Comparison of ENCODE assay signal across 22 mouse cellular contexts in genomic region chr13:81979289-81979688, GRCm38 (mm10).
A peak's percentile ranks its signal among the peaks of the same experiment; 100 is the strongest.
DNase-seq lines count a peak whose midpoint lies in the region; ATAC-seq and TF ChIP-seq lines count a peak whose summit lies in the region.
"Had no signal": no experiment of that assay in that cellular context is flagged by ENCODE, and none has a peak within 500 bp of the region (broad histone marks: within the 10 kb centered on the region; RNA-seq: fewer than 3 reads in every experiment).

No protein-coding gene starts in this region.

- H3K9me3 ChIP-seq in midbrain, embryonic 11.5 days (ENCODE audit: control insufficient read depth, low read length), result no peaks in the 10 kb centered on the region
- no peaks in the 10 kb centered on the region for H3K9me3 ChIP-seq in midbrain, embryonic 16.5 days (replicated peaks; ENCODE audit: control insufficient read depth, low read length, poor library complexity, severe bottlenecking)
- H3K9me3 ChIP-seq: embryonic facial prominence, embryonic 12.5 days; embryonic facial prominence, embryonic 15.5 days; forebrain, embryonic 10.5 days; forebrain, embryonic 13.5 days; forebrain, embryonic 15.5 days had no signal

- H3K27ac ChIP-seq in midbrain, embryonic 11.5 days (ENCODE audit: low read depth, low read length), result no peak overlapping the region
- H3K27ac ChIP-seq in midbrain, embryonic 16.5 days (ENCODE audit: low read length), result no peak overlapping the region
- no peak overlapping the region for H3K27ac ChIP-seq in kidney, adult 2 months (ENCODE audit: insufficient read depth, low read depth, low read length)
- H3K27ac ChIP-seq: embryonic facial prominence, embryonic 12.5 days; embryonic facial prominence, embryonic 15.5 days; forebrain, embryonic 10.5 days; forebrain, embryonic 13.5 days; forebrain, embryonic 15.5 days had no signal

- H3K4me3 ChIP-seq in midbrain, embryonic 11.5 days (ENCODE audit: low read depth, low read length), result no peak overlapping the region
- H3K4me3 ChIP-seq in midbrain, embryonic 16.5 days (ENCODE audit: low read depth, low read length), result no peak overlapping the region
- no peak overlapping the region for H3K4me3 ChIP-seq in kidney, adult 2 months (ENCODE audit: insufficient read depth, low read depth, low read length)
- H3K4me3 ChIP-seq: embryonic facial prominence, embryonic 12.5 days; embryonic facial prominence, embryonic 15.5 days; erythroblast, embryonic 14.5 days; forebrain, embryonic 10.5 days; forebrain, embryonic 13.5 days; forebrain, embryonic 15.5 days had no signal

- no peaks in the 10 kb centered on the region for H3K4me1 ChIP-seq in midbrain, embryonic 11.5 days (ENCODE audit: control insufficient read depth, insufficient read depth, low read length)
- no peaks in the 10 kb centered on the region for H3K4me1 ChIP-seq in midbrain, embryonic 16.5 days (ENCODE audit: control insufficient read depth, insufficient read depth, low read length)
- H3K4me1 ChIP-seq in kidney, adult 2 months (ENCODE audit: control insufficient read depth, insufficient read depth, low read length), result no peaks in the 10 kb centered on the region
- H3K4me1 ChIP-seq: embryonic facial prominence, embryonic 12.5 days; embryonic facial prominence, embryonic 15.5 days; forebrain, embryonic 10.5 days; forebrain, embryonic 13.5 days; forebrain, embryonic 15.5 days had no signal

- H3K36me3 ChIP-seq in midbrain, embryonic 11.5 days (ENCODE audit: control insufficient read depth, insufficient read depth, low read length), result no peaks in the 10 kb centered on the region
- H3K36me3 ChIP-seq in midbrain, embryonic 16.5 days (ENCODE audit: control insufficient read depth, insufficient read depth, low read length), result no peaks in the 10 kb centered on the region
- H3K36me3 ChIP-seq in kidney, adult 2 months (ENCODE audit: control insufficient read depth, insufficient read depth, low read length), result no peaks in the 10 kb centered on the region
- H3K36me3 ChIP-seq: embryonic facial prominence, embryonic 12.5 days; embryonic facial prominence, embryonic 15.5 days; forebrain, embryonic 10.5 days; forebrain, embryonic 15.5 days had no signal

- no peaks in the 10 kb centered on the region for H3K27me3 ChIP-seq in midbrain, embryonic 11.5 days (ENCODE audit: control insufficient read depth, insufficient read depth, low read length)
- no peaks in the 10 kb centered on the region for H3K27me3 ChIP-seq in midbrain, embryonic 16.5 days (ENCODE audit: control insufficient read depth, insufficient read depth, low read depth, low read length)
- H3K27me3 ChIP-seq in kidney, adult 2 months (replicated peaks; ENCODE audit: control insufficient read depth, insufficient read depth, low read length), result no peaks in the 10 kb centered on the region
- H3K27me3 ChIP-seq: embryonic facial prominence, embryonic 12.5 days; embryonic facial prominence, embryonic 15.5 days; forebrain, embryonic 13.5 days; forebrain, embryonic 15.5 days had no signal

- 0 out of 2 replicates have a peak, but pooled peaks have one; percentile 55 for ATAC-seq in midbrain, embryonic 11.5 days (ENCODE audit: low FRiP score)
- ATAC-seq in midbrain, embryonic 16.5 days, result no peak
- ATAC-seq: forebrain, embryonic 13.5 days had no signal

- no peak overlapping the region for H3K4me2 ChIP-seq in midbrain, embryonic 11.5 days
- H3K4me2 ChIP-seq in midbrain, embryonic 16.5 days (ENCODE audit: low read length), result no peak overlapping the region
- H3K4me2 ChIP-seq: embryonic facial prominence, embryonic 12.5 days; embryonic facial prominence, embryonic 15.5 days; forebrain, embryonic 13.5 days; forebrain, embryonic 15.5 days had no signal

- DNase-seq in midbrain, embryonic 11.5 days (ENCODE audit: low spot score, missing footprints), result no peak
- DNase-seq in retina, embryonic 14.5 days (ENCODE audit: low spot score), result peak; percentile 66
- DNase-seq in retina, postnatal 1 day, result peak; percentile 71
- DNase-seq in kidney, adult 2 months, result no peak
- DNase-seq: adrenal gland, adult 2 months; adrenal gland, postnatal 10 days; adrenal gland, postnatal 25 days; cerebellum, adult 11 months; cerebellum, adult 18-20 months; cerebellum, adult 8-10 months; cerebellum, adult 9-11 months; cerebellum, postnatal 14 days; cerebellum, postnatal 36 days; embryo, embryonic 11 days; forebrain, postnatal 0 days had no signal

- no peak overlapping the region for H3K9ac ChIP-seq in midbrain, embryonic 11.5 days (ENCODE audit: low read length)
- H3K9ac ChIP-seq in midbrain, embryonic 16.5 days (ENCODE audit: low read depth, low read length), result no peak overlapping the region
- H3K9ac ChIP-seq: embryonic facial prominence, embryonic 12.5 days; embryonic facial prominence, embryonic 15.5 days; forebrain, embryonic 13.5 days; forebrain, embryonic 15.5 days; forebrain, postnatal 0 days had no signal

- no peak for TF ChIP-seq POLR2A in kidney, adult 2 months (IDR thresholded peaks at IDR 0.05; ENCODE audit: low read depth, low read length)

- TF ChIP-seq CTCF in kidney, adult 2 months (conservative IDR thresholded peaks at IDR 0.05; ENCODE audit: insufficient read depth, insufficient read length, low read depth, low read length), result no peak

Comparison
In these comparisons a context has a peak if more than half of its experiments do, and no peak if none do; other contexts are left out.
1. DNase-seq: peak in retina, embryonic 14.5 days (single experiment) and retina, postnatal 1 day (single experiment); none in midbrain, embryonic 11.5 days (single experiment) and kidney, adult 2 months (single experiment).